Mouse (Mus musculus) adrenal gland, postnatal 4 days (tissue): ENCODE results near the gene Zfp36. TPM values are rescaled to one million over a fixed set of nuclear protein-coding genes. Genes with fewer than 3 reads are reported as not detected.

Source experiments
- DNase-seq, 2 experiments: peaks; one replicate each; pipeline ENCODE4 v3.0.0; 2021 to 2022; ENCODE audit warnings: low spot score in 2 of 2, mixed read lengths in 2 of 2
- total RNA-seq, 2 experiments: library from RNA; stranded (reverse); gene quantifications; 2 replicates each; pipeline ENCODE4 v1.2.3; 2021

Zfp36 gene
- total RNA-seq, 2 experiments from 2014 or later, result 12.0 to 13.3 TPM

- DNase-seq, result no peak
Observed at GRCm38 (mm10) chr7:28370977-28371513, 9.0 kb downstream of the Zfp36 start.

GRCm38 (mm10) chr7:28370051-28370450, 10.0 kb downstream of the Zfp36 start:
- DNase-seq, result no peak

GRCm38 (mm10) chr7:28368276-28368920, 11.7 kb downstream of the Zfp36 start:
- DNase-seq, result no peak

GRCm38 (mm10) chr7:28367663-28368275, 12.3 kb downstream of the Zfp36 start:
- no peak for DNase-seq

- no peak for DNase-seq
Observed at GRCm38 (mm10) chr7:28362441-28363060, 17.5 kb downstream of the Zfp36 start.

- no peak for DNase-seq
Observed at GRCm38 (mm10) chr7:28361647-28362341, 18.3 kb downstream of the Zfp36 start.

GRCm38 (mm10) chr7:28360291-28360690, 19.8 kb downstream of the Zfp36 start:
- peak in 1 of 2 experiments; percentile 2 for DNase-seq

GRCm38 (mm10) chr7:28359854-28360253, 20.2 kb downstream of the Zfp36 start:
- peak in 1 of 2 experiments; percentile 3 for DNase-seq

- DNase-seq, result peak in 1 of 2 experiments; percentile 2
Observed at GRCm38 (mm10) chr7:28358431-28358830, 21.6 kb downstream of the Zfp36 start.

GRCm38 (mm10) chr7:28357984-28358383, 22.1 kb downstream of the Zfp36 start:
- DNase-seq, result no peak

- DNase-seq, result no peak
Observed at GRCm38 (mm10) chr7:28356981-28357380, 23.1 kb downstream of the Zfp36 start.

GRCm38 (mm10) chr7:28355221-28355620, 24.8 kb downstream of the Zfp36 start:
- DNase-seq, result no peak

GRCm38 (mm10) chr7:28354596-28354995, 25.5 kb downstream of the Zfp36 start:
- no peak for DNase-seq

GRCm38 (mm10) chr7:28354113-28354581, 25.9 kb downstream of the Zfp36 start:
- DNase-seq, result no peak

- DNase-seq, result no peak
Observed at GRCm38 (mm10) chr7:28353267-28353666, 26.8 kb downstream of the Zfp36 start.

GRCm38 (mm10) chr7:28351676-28352191, 28.3 kb downstream of the Zfp36 start:
- no peak for DNase-seq

GRCm38 (mm10) chr7:28350155-28350883, 29.7 kb downstream of the Zfp36 start, which contains the start of gene Rps16:
Rps16 (plus strand) TSS chr7:28350652.
- DNase-seq, result peak; percentile 97 to 99

- no peak for DNase-seq
Observed at GRCm38 (mm10) chr7:28348601-28349000, 31.5 kb downstream of the Zfp36 start.

- DNase-seq, result no peak
Observed at GRCm38 (mm10) chr7:28347746-28348145, 32.3 kb downstream of the Zfp36 start.

GRCm38 (mm10) chr7:28344637-28345036, 35.4 kb downstream of the Zfp36 start:
- no peak for DNase-seq
